Mouse (Mus musculus) stomach, postnatal 0 days (tissue): ENCODE data around the gene Pigp.

Experiments
- CTCF ChIP-seq: IDR thresholded peaks from 2 replicates; pipeline ENCODE4 v1.5.1; 2016; ENCODE audit warnings: antibody characterized with exemption, low read depth, mild to moderate bottlenecking, moderate library complexity
- EP300 ChIP-seq: optimal IDR thresholded peaks from 2 replicates; pipeline ENCODE3; 2016; ENCODE audit warnings: antibody characterized with exemption

DNA sequence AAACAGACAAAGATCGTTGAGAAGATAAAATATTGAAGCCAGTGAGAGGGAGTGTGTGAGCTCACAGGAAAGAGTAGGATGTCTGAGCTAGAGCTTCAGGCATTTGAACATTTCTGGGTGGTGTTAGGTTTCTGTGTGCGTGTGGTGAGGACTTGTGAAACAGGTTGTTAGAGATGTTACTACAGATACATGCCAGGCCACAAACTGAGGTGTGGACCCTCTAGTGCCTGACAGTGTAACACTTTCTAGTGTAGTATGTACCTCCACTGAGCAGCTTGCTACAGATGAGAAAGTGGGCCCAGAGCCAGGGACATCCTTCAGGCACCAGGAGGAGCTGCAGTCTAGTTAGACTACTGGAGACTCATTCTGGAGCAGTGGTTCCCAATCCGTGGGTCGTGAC, 30.5 kb upstream of the Pigp start:
- TF ChIP-seq CTCF (peak; percentile 44), EP300 (no peak)
